Mouse (Mus musculus) ovary, postnatal 10 days (tissue): ENCODE measurements around the gene Wwtr1.

Experiments used
- DNase-seq: peaks from one replicate; pipeline ENCODE4 v3.0.0; 2022; ENCODE audit warnings: low spot score

Wwtr1 gene

GRCm38 (mm10) chr3:57575660-57576055 is at the start of gene Wwtr1:
TSS of gene Wwtr1 (minus strand) at chr3:57575910.
- DNase-seq = peak; percentile 78

- DNase-seq = no peak
These were observed 44.0 kb upstream of the Wwtr1 start for GRCm38 (mm10) chr3:57619718-57620117.

GRCm38 (mm10) chr3:57615652-57616051 is 39.9 kb upstream of the Wwtr1 start:
- DNase-seq = no peak

GRCm38 (mm10) chr3:57612430-57612997 is 36.8 kb upstream of the Wwtr1 start:
- DNase-seq = no peak

GRCm38 (mm10) chr3:57611776-57612175 is 36.1 kb upstream of the Wwtr1 start:
- no peak for DNase-seq

GRCm38 (mm10) chr3:57604618-57605015 is 28.9 kb upstream of the Wwtr1 start:
- no peak for DNase-seq

GRCm38 (mm10) chr3:57603891-57604617 is 28.3 kb upstream of the Wwtr1 start:
- DNase-seq = no peak

GRCm38 (mm10) chr3:57602610-57603009 is 26.9 kb upstream of the Wwtr1 start:
- no peak for DNase-seq

GRCm38 (mm10) chr3:57596566-57596965 is 20.9 kb upstream of the Wwtr1 start:
- no peak for DNase-seq

GRCm38 (mm10) chr3:57595506-57595905 is 19.8 kb upstream of the Wwtr1 start:
- DNase-seq = no peak

- DNase-seq = no peak
These were observed 10.3 kb upstream of the Wwtr1 start for GRCm38 (mm10) chr3:57585967-57586366.

GRCm38 (mm10) chr3:57583533-57583932 is 7.8 kb upstream of the Wwtr1 start:
- no peak for DNase-seq

GRCm38 (mm10) chr3:57580426-57581195 is 4.9 kb upstream of the Wwtr1 start:
- no peak for DNase-seq

- DNase-seq = peak; percentile 39
These were observed 530 bp upstream of the Wwtr1 start for GRCm38 (mm10) chr3:57576056-57576824.

GRCm38 (mm10) chr3:57574885-57575659 is 638 bp downstream of the Wwtr1 start:
- DNase-seq = peak; percentile 46

- no peak for DNase-seq
These were observed 1.7 kb downstream of the Wwtr1 start for GRCm38 (mm10) chr3:57573898-57574570.

GRCm38 (mm10) chr3:57572331-57572975 is 3.3 kb downstream of the Wwtr1 start:
- no peak for DNase-seq

- no peak for DNase-seq
These were observed 9.1 kb downstream of the Wwtr1 start for GRCm38 (mm10) chr3:57566655-57567054.

GRCm38 (mm10) chr3:57563627-57564026 is 12.1 kb downstream of the Wwtr1 start:
- no peak for DNase-seq

- no peak for DNase-seq
These were observed 12.7 kb downstream of the Wwtr1 start for GRCm38 (mm10) chr3:57562996-57563506.
